Mouse (Mus musculus): ENCODE measurements around the gene Mapk12. TPM values are rescaled to one million over a fixed set of nuclear protein-coding genes. Genes with fewer than 3 reads are reported as not detected.
A peak's percentile ranks its signal among the peaks of the same experiment; 100 is the strongest.

The Mapk12 gene
- polyA plus RNA-seq, 1 experiment from 2014 or later = 26.9 TPM

- ATAC-seq (replicated peaks; ENCODE audit: low FRiP score) (no peak), DNase-seq (ENCODE audit: low spot score) (no peak)
- Histone ChIP-seq H3K4me1 (replicated peaks; ENCODE audit: control insufficient read depth, insufficient read depth, low read length) (peaks cover 4% of the 10 kb centered on the region; the same call in 1 of the 2 replicates), H3K4me3 (ENCODE audit: low read depth, low read length) (no peak overlapping the region), H3K9me3 (ENCODE audit: control insufficient read depth, low read length) (no peaks in the 10 kb centered on the region), H3K36me3 (ENCODE audit: control insufficient read depth, insufficient read depth, low read length) (no peaks in the 10 kb centered on the region), H3K4me2 (ENCODE audit: low read depth, low read length, severe bottlenecking) (no peak overlapping the region), H3K27ac (ENCODE audit: low read depth, low read length) (no peak overlapping the region), H3K27me3 (ENCODE audit: control insufficient read depth, insufficient read depth, low read length) (no peaks in the 10 kb centered on the region), H3K9ac (ENCODE audit: low read length) (no peak overlapping the region)
- WGBS = 95% methylated on average over 7 of the region's 7 CpGs
Observed at GRCm38 (mm10) chr15:89138046-89138405, 2.5 kb downstream of the Mapk12 start.

GRCm38 (mm10) chr15:89137378-89138045 lies 3.0 kb downstream of the Mapk12 start:
- WGBS = 80% methylated on average over 11 of the region's 11 CpGs
- H3K4me2 ChIP-seq (ENCODE audit: low read depth, low read length, severe bottlenecking) = no peak overlapping the region
- H3K27me3 ChIP-seq (ENCODE audit: control insufficient read depth, insufficient read depth, low read length) = no peaks in the 10 kb centered on the region
- H3K9me3 ChIP-seq (ENCODE audit: control insufficient read depth, low read length) = no peaks in the 10 kb centered on the region
- no peak for ATAC-seq (replicated peaks; ENCODE audit: low FRiP score)
- no peak overlapping the region for H3K27ac ChIP-seq (ENCODE audit: low read depth, low read length)
- H3K4me3 ChIP-seq (ENCODE audit: low read depth, low read length) = no peak overlapping the region
- no peaks in the 10 kb centered on the region for H3K36me3 ChIP-seq (ENCODE audit: control insufficient read depth, insufficient read depth, low read length)
- H3K9ac ChIP-seq (ENCODE audit: low read length) = no peak overlapping the region
- peaks cover 4% of the 10 kb centered on the region; the same call in 1 of the 2 replicates for H3K4me1 ChIP-seq (replicated peaks; ENCODE audit: control insufficient read depth, insufficient read depth, low read length)
- no peak for DNase-seq (ENCODE audit: low spot score)

GRCm38 (mm10) chr15:89136461-89137155 lies 3.9 kb downstream of the Mapk12 start:
- no peaks in the 10 kb centered on the region for H3K27me3 ChIP-seq (ENCODE audit: control insufficient read depth, insufficient read depth, low read length)
- H3K4me1 ChIP-seq (replicated peaks; ENCODE audit: control insufficient read depth, insufficient read depth, low read length) = peaks cover 4% of the 10 kb centered on the region; the same call in 1 of the 2 replicates
- H3K9ac ChIP-seq (ENCODE audit: low read length) = no peak overlapping the region
- H3K9me3 ChIP-seq (ENCODE audit: control insufficient read depth, low read length) = no peaks in the 10 kb centered on the region
- no peaks in the 10 kb centered on the region for H3K36me3 ChIP-seq (ENCODE audit: control insufficient read depth, insufficient read depth, low read length)
- H3K4me2 ChIP-seq (ENCODE audit: low read depth, low read length, severe bottlenecking) = no peak overlapping the region
- 96% methylated on average over 4 of the region's 5 CpGs for whole genome bisulfite sequencing
- no peak for ATAC-seq (replicated peaks; ENCODE audit: low FRiP score)
- no peak for DNase-seq (ENCODE audit: low spot score)
- H3K4me3 ChIP-seq (ENCODE audit: low read depth, low read length) = no peak overlapping the region
- H3K27ac ChIP-seq (ENCODE audit: low read depth, low read length) = no peak overlapping the region

GRCm38 (mm10) chr15:89131316-89131715 lies 9.2 kb downstream of the Mapk12 start:
- WGBS = 84% methylated on average over 3 of the region's 3 CpGs
- no peak overlapping the region for H3K27ac ChIP-seq (ENCODE audit: low read depth, low read length)
- no peak overlapping the region for H3K4me3 ChIP-seq (ENCODE audit: low read depth, low read length)

GRCm38 (mm10) chr15:89130245-89130644 lies 10.3 kb downstream of the Mapk12 start:
- Histone ChIP-seq H3K4me1 (replicated peaks; ENCODE audit: control insufficient read depth, insufficient read depth, low read length) (0 out of 2 replicates have a peak, but pooled peaks cover 2% of the 10 kb centered on the region), H3K27ac (ENCODE audit: low read depth, low read length) (no peak overlapping the region), H3K27me3 (ENCODE audit: control insufficient read depth, insufficient read depth, low read length) (no peaks in the 10 kb centered on the region), H3K4me2 (ENCODE audit: low read depth, low read length, severe bottlenecking) (no peak overlapping the region), H3K36me3 (ENCODE audit: control insufficient read depth, insufficient read depth, low read length) (no peaks in the 10 kb centered on the region), H3K9me3 (ENCODE audit: control insufficient read depth, low read length) (no peaks in the 10 kb centered on the region), H3K9ac (ENCODE audit: low read length) (no peak overlapping the region), H3K4me3 (ENCODE audit: low read depth, low read length) (no peak overlapping the region)
- no peak for ATAC-seq (replicated peaks; ENCODE audit: low FRiP score)
- no peak for DNase-seq (ENCODE audit: low spot score)

More at GRCm38 (mm10) chr15:89131316-89131715, 9.2 kb downstream of the Mapk12 start:
- Histone ChIP-seq H3K9me3 (ENCODE audit: control insufficient read depth, low read length) (no peaks in the 10 kb centered on the region), H3K4me2 (ENCODE audit: low read depth, low read length, severe bottlenecking) (no peak overlapping the region), H3K4me1 (replicated peaks; ENCODE audit: control insufficient read depth, insufficient read depth, low read length) (0 out of 2 replicates have a peak, but pooled peaks cover 2% of the 10 kb centered on the region), H3K9ac (ENCODE audit: low read length) (no peak overlapping the region), H3K36me3 (ENCODE audit: control insufficient read depth, insufficient read depth, low read length) (no peaks in the 10 kb centered on the region), H3K27me3 (ENCODE audit: control insufficient read depth, insufficient read depth, low read length) (no peaks in the 10 kb centered on the region)
- ATAC-seq (replicated peaks; ENCODE audit: low FRiP score) (no peak), DNase-seq (ENCODE audit: low spot score) (no peak)

GRCm38 (mm10) chr15:89128382-89129350 lies 11.8 kb downstream of the Mapk12 start, which contains the start of gene Hdac10:
Gene Hdac10 (minus strand): TSS chr15:89128700.
- H3K27me3 ChIP-seq (ENCODE audit: control insufficient read depth, insufficient read depth, low read length) = no peaks in the 10 kb centered on the region
- peak within 1 kb of the TSS; percentile 64 for H3K9ac ChIP-seq (ENCODE audit: low read length)
- peaks cover 5% of the 10 kb centered on the region; the same call in 1 of the 2 replicates for H3K4me1 ChIP-seq (replicated peaks; ENCODE audit: control insufficient read depth, insufficient read depth, low read length)
- 4% methylated on average over 36 of the region's 36 CpGs for WGBS
- H3K4me3 ChIP-seq (ENCODE audit: low read depth, low read length) = peak within 1 kb of the TSS; percentile 42
- H3K9me3 ChIP-seq (ENCODE audit: control insufficient read depth, low read length) = no peaks in the 10 kb centered on the region
- H3K36me3 ChIP-seq (ENCODE audit: control insufficient read depth, insufficient read depth, low read length) = no peaks in the 10 kb centered on the region
- H3K4me2 ChIP-seq (ENCODE audit: low read depth, low read length, severe bottlenecking) = peak within 1 kb of the TSS; percentile 63
- peak; percentile 88 for ATAC-seq (replicated peaks; ENCODE audit: low FRiP score)
- peak; percentile 90 for DNase-seq (ENCODE audit: low spot score)
- 0 out of 2 replicates have a peak within 1 kb of the TSS, but pooled peaks have one; percentile 5 for H3K27ac ChIP-seq (ENCODE audit: low read depth, low read length)

GRCm38 (mm10) chr15:89127364-89127940 lies 13.1 kb downstream of the Mapk12 start:
- no peak overlapping the region for H3K27ac ChIP-seq (ENCODE audit: low read depth, low read length)
- H3K4me2 ChIP-seq (ENCODE audit: low read depth, low read length, severe bottlenecking) = peak overlapping the region; percentile 63; the same call in 1 of the 2 replicates
- H3K36me3 ChIP-seq (ENCODE audit: control insufficient read depth, insufficient read depth, low read length) = no peaks in the 10 kb centered on the region
- H3K4me1 ChIP-seq (replicated peaks; ENCODE audit: control insufficient read depth, insufficient read depth, low read length) = peaks cover 9% of the 10 kb centered on the region
- ATAC-seq (replicated peaks; ENCODE audit: low FRiP score) (no peak), DNase-seq (ENCODE audit: low spot score) (no peak)
- peak overlapping the region; percentile 42; the same call in 1 of the 2 replicates for H3K4me3 ChIP-seq (ENCODE audit: low read depth, low read length)
- H3K27me3 ChIP-seq (ENCODE audit: control insufficient read depth, insufficient read depth, low read length) = no peaks in the 10 kb centered on the region
- WGBS = 88% methylated on average over 8 of the region's 8 CpGs
- peak overlapping the region; percentile 64; the same call in 1 of the 2 replicates for H3K9ac ChIP-seq (ENCODE audit: low read length)
- no peaks in the 10 kb centered on the region for H3K9me3 ChIP-seq (ENCODE audit: control insufficient read depth, low read length)

- H3K4me1 ChIP-seq (replicated peaks; ENCODE audit: control insufficient read depth, insufficient read depth, low read length) = peaks cover 15% of the 10 kb centered on the region
- H3K4me3 ChIP-seq (ENCODE audit: low read depth, low read length) = no peak overlapping the region
- no peak for ATAC-seq (replicated peaks; ENCODE audit: low FRiP score)
- H3K9ac ChIP-seq (ENCODE audit: low read length) = no peak overlapping the region
- H3K27me3 ChIP-seq (ENCODE audit: control insufficient read depth, insufficient read depth, low read length) = no peaks in the 10 kb centered on the region
- no peak for DNase-seq (ENCODE audit: low spot score)
- 92% methylated on average over 8 of the region's 8 CpGs for WGBS
- H3K36me3 ChIP-seq (ENCODE audit: control insufficient read depth, insufficient read depth, low read length) = no peaks in the 10 kb centered on the region
- no peak overlapping the region for H3K27ac ChIP-seq (ENCODE audit: low read depth, low read length)
- no peaks in the 10 kb centered on the region for H3K9me3 ChIP-seq (ENCODE audit: control insufficient read depth, low read length)
- no peak overlapping the region for H3K4me2 ChIP-seq (ENCODE audit: low read depth, low read length, severe bottlenecking)
Observed at GRCm38 (mm10) chr15:89126622-89127021, 13.9 kb downstream of the Mapk12 start.
